Mouse (Mus musculus): Measurements from ENCODE around the gene Wdr93.

Gene Wdr93

GRCm38 (mm10) chr7:79742659-79743536, at the start of gene Wdr93, which contains the start of gene Pex11a:
TSS of gene Wdr93 (plus strand) at chr7:79743163.
TSS of gene Pex11a (minus strand) at chr7:79743131.
- POLR2A ChIA-PET = interaction anchor here in 3 of 4 experiments (0.7 to 1.8 kb wide), 10 partner anchors 11 to 554 kb away, joined by 3 to 6 read pairs (median 4); no protein-coding TSS in a partner anchor

GRCm38 (mm10) chr7:79696495-79696894, 46.5 kb upstream of the Wdr93 start:
- ChIA-PET CTCF (interaction anchor here in 1 of 4 experiments (5.8 kb wide), 1 partner anchor 33 kb away, joined by 33 read pairs; no protein-coding TSS in a partner anchor), POLR2A (interaction anchor here in 2 of 4 experiments (1.3 to 10.1 kb wide), 4 partner anchors 11 to 42 kb away, joined by 3 to 146 read pairs (median 32); no protein-coding TSS in a partner anchor)

More at GRCm38 (mm10) chr7:79742659-79743536, at the start of gene Wdr93, which contains the start of gene Pex11a:
- CTCF ChIA-PET = interaction anchor here (0.6 to 3.4 kb wide), 12 partner anchors 12 to 758 kb away, joined by 3 to 32 read pairs (median 3); no protein-coding TSS in a partner anchor

- CTCF ChIA-PET = interaction anchor here in 2 of 4 experiments (0.9 to 1.3 kb wide), 3 partner anchors 24 to 26 kb away, joined by 3 read pairs; no protein-coding TSS in a partner anchor
- POLR2A ChIA-PET = interaction anchor here in 2 of 4 experiments (0.6 to 5.6 kb wide), 7 partner anchors 13 to 789 kb away, joined by 3 to 64 read pairs (median 4); partner anchors contain the start of gene Isg20 (in 1 of the 2)
These were observed 40.2 kb upstream of the Wdr93 start for GRCm38 (mm10) chr7:79702755-79703154.

- CTCF ChIA-PET = interaction anchor here in 2 of 4 experiments (2.3 to 2.8 kb wide), 2 partner anchors 23 kb away, joined by 9 to 13 read pairs; no protein-coding TSS in a partner anchor
These were observed 37.8 kb upstream of the Wdr93 start for GRCm38 (mm10) chr7:79705210-79705609.

GRCm38 (mm10) chr7:79710130-79710607, 32.8 kb upstream of the Wdr93 start:
- POLR2A ChIA-PET = interaction anchor here in 2 of 4 experiments (0.6 to 3.4 kb wide), 7 partner anchors 10 to 50 kb away, joined by 3 to 22 read pairs (median 4); partner anchors contain the start of gene Ticrr (in 1 of the 2)
- CTCF ChIA-PET = interaction anchor here (0.7 to 1.6 kb wide), 12 partner anchors 10 to 536 kb away, joined by 3 to 15 read pairs (median 4); partner anchors contain the start of genes Ticrr (in 1 of the 4) and Ttll13 (in 1 of the 4)

More at GRCm38 (mm10) chr7:79705210-79705609, 37.8 kb upstream of the Wdr93 start:
- POLR2A ChIA-PET = interaction anchor here (0.5 to 3.8 kb wide), 9 partner anchors 13 to 126 kb away, joined by 3 to 19 read pairs (median 3); partner anchors contain the start of gene Ticrr (in 1 of the 4)

GRCm38 (mm10) chr7:79710831-79711230, 32.1 kb upstream of the Wdr93 start:
- CTCF ChIA-PET = no interaction called here
- POLR2A ChIA-PET = no interaction called here

- ChIA-PET CTCF (interaction anchor here (0.5 to 2.3 kb wide), 7 partner anchors 12 to 219 kb away, joined by 3 to 14 read pairs (median 6); no protein-coding TSS in a partner anchor), POLR2A (interaction anchor here in 3 of 4 experiments (0.6 to 1.7 kb wide), 15 partner anchors 9 to 305 kb away, joined by 3 to 8 read pairs (median 4); partner anchors contain the start of gene Ticrr (in 2 of the 3))
These were observed 27.6 kb upstream of the Wdr93 start, which contains the start of gene Kif7 for GRCm38 (mm10) chr7:79715187-79715981. TSS of gene Kif7 (minus strand) at chr7:79715720.

GRCm38 (mm10) chr7:79721386-79721977, 21.5 kb upstream of the Wdr93 start:
- CTCF ChIA-PET = interaction anchor here in 3 of 4 experiments (0.6 to 3.2 kb wide), 9 partner anchors 7 to 1609 kb away, joined by 3 to 26 read pairs (median 3); partner anchors contain the start of gene Plin1 (in 1 of the 3)
- POLR2A ChIA-PET = interaction anchor here in 3 of 4 experiments (0.5 to 4.2 kb wide), 11 partner anchors 10 to 326 kb away, joined by 3 to 20 read pairs (median 4); partner anchors contain the start of gene Ticrr (in 1 of the 3)

- CTCF ChIA-PET = interaction anchor here (0.6 to 3.7 kb wide), 41 partner anchors 7 to 231 kb away, joined by 3 to 41 read pairs (median 4); partner anchors contain the start of genes Pex11a (in 3 of the 4), Wdr93 (in 3 of the 4), Kif7 (in 2 of the 4) and Ticrr (in 1 of the 4)
- POLR2A ChIA-PET = interaction anchor here in 2 of 4 experiments (0.5 to 1.4 kb wide), 7 partner anchors 27 to 528 kb away, joined by 3 read pairs; no protein-coding TSS in a partner anchor
These were observed 15.9 kb upstream of the Wdr93 start for GRCm38 (mm10) chr7:79727091-79727490.

- ChIA-PET CTCF (interaction anchor here (0.5 to 3.7 kb wide), 135 partner anchors 8 to 649 kb away, joined by 3 to 64 read pairs (median 4); partner anchors contain the start of genes Pex11a (in 3 of the 4), Wdr93 (in 3 of the 4), Kif7 (in 2 of the 4) and Rhcg (in 2 of the 4)), POLR2A (interaction anchor here (0.5 to 2.1 kb wide), 22 partner anchors 8 to 247 kb away, joined by 3 to 7 read pairs (median 3); partner anchors contain the start of genes Kif7 (in 1 of the 4) and Ticrr (in 1 of the 4))
These were observed 14.7 kb upstream of the Wdr93 start for GRCm38 (mm10) chr7:79728219-79728618.

GRCm38 (mm10) chr7:79729169-79729568, 13.8 kb upstream of the Wdr93 start:
- ChIA-PET POLR2A (interaction anchor here (0.5 to 2.1 kb wide), 12 partner anchors 9 to 223 kb away, joined by 3 to 7 read pairs (median 4); partner anchors contain the start of gene Ticrr (in 1 of the 4)), CTCF (interaction anchor here (0.6 to 3.7 kb wide), 78 partner anchors 7 to 1078 kb away, joined by 3 to 64 read pairs (median 6); partner anchors contain the start of genes Kif7 (in 2 of the 4), Pex11a (in 2 of the 4), Wdr93 (in 2 of the 4) and Rhcg (in 1 of the 4))

- CTCF ChIA-PET = interaction anchor here (0.6 to 3.7 kb wide), 61 partner anchors 9 to 906 kb away, joined by 3 to 64 read pairs (median 5); partner anchors contain the start of genes Kif7 (in 2 of the 4), Pex11a (in 2 of the 4), Wdr93 (in 2 of the 4) and Rhcg (in 1 of the 4)
These were observed 13.1 kb upstream of the Wdr93 start for GRCm38 (mm10) chr7:79729743-79730370.

GRCm38 (mm10) chr7:79731438-79731837, 11.5 kb upstream of the Wdr93 start:
- POLR2A ChIA-PET = interaction anchor here in 2 of 4 experiments (0.7 to 1.6 kb wide), 5 partner anchors 10 to 242 kb away, joined by 3 to 4 read pairs (median 3); no protein-coding TSS in a partner anchor
- CTCF ChIA-PET = interaction anchor here (0.6 to 1.6 kb wide), 9 partner anchors 10 to 261 kb away, joined by 3 to 5 read pairs (median 3); partner anchors contain the start of genes Kif7 (in 1 of the 4) and Pex11a (in 1 of the 4)

More at GRCm38 (mm10) chr7:79729743-79730370, 13.1 kb upstream of the Wdr93 start:
- POLR2A ChIA-PET = interaction anchor here in 2 of 4 experiments (0.5 to 2.1 kb wide), 4 partner anchors 10 to 222 kb away, joined by 3 to 7 read pairs (median 6); no protein-coding TSS in a partner anchor

GRCm38 (mm10) chr7:79732622-79733021, 10.3 kb upstream of the Wdr93 start, which contains the start of gene Plin1:
TSS of gene Plin1 (minus strand) at chr7:79732903.
- POLR2A ChIA-PET = interaction anchor here in 3 of 4 experiments (0.6 to 1.6 kb wide), 4 partner anchors 9 to 185 kb away, joined by 3 to 5 read pairs (median 4); partner anchors contain the start of gene Ticrr (in 1 of the 3)
- CTCF ChIA-PET = interaction anchor here (0.6 to 1.6 kb wide), 8 partner anchors 11 to 424 kb away, joined by 3 to 10 read pairs (median 4); no protein-coding TSS in a partner anchor

GRCm38 (mm10) chr7:79734563-79734962, 8.4 kb upstream of the Wdr93 start:
- ChIA-PET POLR2A (no interaction called here), CTCF (no interaction called here)

Data from embryonic stem cell, embryonic (primary cell).